Mouse (Mus musculus) heart, adult 2 months (tissue): ENCODE measurements around the gene Mis12.

Experiments
- EP300 ChIP-seq: fragments of 200-500 bp; IDR thresholded peaks from 2 replicates; pipeline ENCODE4 v1.6.1; 2011; ENCODE audit warnings: low read depth, low read length, control low read depth; ENCODE audit not compliant: insufficient read depth
- POLR2A ChIP-seq: fragments of 200-500 bp; IDR thresholded peaks from 2 replicates; pipeline ENCODE4 v1.6.1; 2011; ENCODE audit warnings: mild to moderate bottlenecking, low read depth, low read length, control low read depth; ENCODE audit not compliant: insufficient read depth

GRCm38 (mm10) chr11:71032491-71033162 lies 13.2 kb downstream of the Mis12 start:
- no peak for TF ChIP-seq EP300
- no peak for TF ChIP-seq POLR2A
